Mouse (Mus musculus) left cerebral cortex, adult 2 months (tissue): ENCODE measurements around the gene Rapgef2. TPM values are rescaled to one million over a fixed set of nuclear protein-coding genes. Genes with fewer than 3 reads are reported as not detected.

ENCODE experiments used
- DNase-seq, 2 experiments: peaks; one replicate each; pipeline ENCODE4 v3.0.0; 2021 to 2022; ENCODE audit warnings: low spot score in 2 of 2, mixed read lengths in 1 of 2; ENCODE audit errors: extremely low spot score in 1 of 2
- H3K27ac ChIP-seq: fragments of 200-600 bp; 2 replicates; pipeline ENCODE4 v1.8.1; 2022
- H3K4me3 ChIP-seq: fragments of 200-600 bp; 2 replicates; pipeline ENCODE4 v1.8.1; 2022
- CTCF ChIP-seq: fragments of 200-600 bp; IDR thresholded peaks from 2 replicates; pipeline ENCODE4 v1.8.1; 2022; ENCODE audit warnings: antibody characterized with exemption, mild to moderate bottlenecking, moderate library complexity
- intact Hi-C: fragments of 180-260 bp; cut with DNase I; formaldehyde crosslinking; loops from one replicate; pipeline ENCODE4 v1.15.1; 2025
- total RNA-seq, 2 experiments: library from RNA; stranded (reverse); gene quantifications; 2 replicates each; pipeline ENCODE4 v1.2.3; 2021

The Rapgef2 gene
- total RNA-seq, 2 experiments from 2014 or later, result 122 to 130 TPM

GRCm38 (mm10) chr3:79297281-79297680 lies 11.0 kb upstream of the Rapgef2 start:
- Histone ChIP-seq H3K27ac (no peak overlapping the region), H3K4me3 (no peak overlapping the region)
- no peak for TF ChIP-seq CTCF
- intact Hi-C loops, result no loop called here
- no peak for DNase-seq

GRCm38 (mm10) chr3:79296586-79296985 lies 10.3 kb upstream of the Rapgef2 start:
- DNase-seq, result no peak
- intact Hi-C loops, result no loop called here
- TF ChIP-seq CTCF, result no peak
- H3K4me3 ChIP-seq, result no peak overlapping the region
- H3K27ac ChIP-seq, result no peak overlapping the region

GRCm38 (mm10) chr3:79296049-79296448 lies 9.7 kb upstream of the Rapgef2 start:
- Histone ChIP-seq H3K27ac (no peak overlapping the region), H3K4me3 (no peak overlapping the region)
- intact Hi-C loops, result no loop called here
- no peak for DNase-seq
- TF ChIP-seq CTCF, result peak; percentile 21; the same call in 1 of the 2 replicates

- Histone ChIP-seq H3K27ac (no peak overlapping the region), H3K4me3 (no peak overlapping the region)
- no peak for TF ChIP-seq CTCF
- DNase-seq, result no peak
- intact Hi-C loops, result no loop called here
These were observed 8.4 kb upstream of the Rapgef2 start for GRCm38 (mm10) chr3:79294701-79295100.

- DNase-seq, result no peak
- intact Hi-C loops, result no loop called here
- H3K27ac ChIP-seq, result no peak overlapping the region
- H3K4me3 ChIP-seq, result no peak overlapping the region
- no peak for TF ChIP-seq CTCF
These were observed 6.7 kb upstream of the Rapgef2 start for GRCm38 (mm10) chr3:79293023-79293422.

DNA sequence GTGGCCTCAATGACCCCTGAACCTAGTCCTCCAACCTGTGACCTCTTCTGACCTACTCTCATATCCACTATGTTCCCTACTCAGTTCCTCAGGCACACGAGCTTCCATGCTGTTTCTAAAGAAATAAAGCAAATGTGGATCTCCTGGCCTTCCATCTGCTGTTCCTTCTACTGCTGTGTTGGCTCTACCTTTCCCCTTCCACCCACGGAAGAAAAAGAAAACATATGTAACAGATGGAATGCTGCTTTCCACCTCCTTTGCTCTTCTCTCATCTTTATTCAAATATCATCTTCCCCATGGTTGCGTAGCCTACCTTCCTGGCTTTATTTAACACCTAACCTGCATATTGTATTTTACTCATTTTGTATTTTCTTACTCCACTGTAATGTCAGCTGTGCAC lies 2.7 kb upstream of the Rapgef2 start:
- no peak for TF ChIP-seq CTCF
- intact Hi-C loops, result loop anchor here (2.0 to 5.0 kb wide), 5 partner anchors 26 to 303 kb away; partner anchors contain the start of gene Ppid
- no peak for DNase-seq
- Histone ChIP-seq H3K27ac (peak overlapping the region; percentile 98; the same call in 1 of the 2 replicates), H3K4me3 (no peak overlapping the region)

- intact Hi-C loops, result loop anchor here (1.0 to 5.0 kb wide), 7 partner anchors 27 to 304 kb away; partner anchors contain the start of genes Fnip2 and Ppid
- H3K4me3 ChIP-seq, result peak overlapping the region; percentile 88
- peak in 1 of 2 experiments; percentile 19 for DNase-seq
- TF ChIP-seq CTCF, result no peak
- H3K27ac ChIP-seq, result peak overlapping the region; percentile 98
These were observed 1.6 kb upstream of the Rapgef2 start for GRCm38 (mm10) chr3:79287699-79288458.

DNA sequence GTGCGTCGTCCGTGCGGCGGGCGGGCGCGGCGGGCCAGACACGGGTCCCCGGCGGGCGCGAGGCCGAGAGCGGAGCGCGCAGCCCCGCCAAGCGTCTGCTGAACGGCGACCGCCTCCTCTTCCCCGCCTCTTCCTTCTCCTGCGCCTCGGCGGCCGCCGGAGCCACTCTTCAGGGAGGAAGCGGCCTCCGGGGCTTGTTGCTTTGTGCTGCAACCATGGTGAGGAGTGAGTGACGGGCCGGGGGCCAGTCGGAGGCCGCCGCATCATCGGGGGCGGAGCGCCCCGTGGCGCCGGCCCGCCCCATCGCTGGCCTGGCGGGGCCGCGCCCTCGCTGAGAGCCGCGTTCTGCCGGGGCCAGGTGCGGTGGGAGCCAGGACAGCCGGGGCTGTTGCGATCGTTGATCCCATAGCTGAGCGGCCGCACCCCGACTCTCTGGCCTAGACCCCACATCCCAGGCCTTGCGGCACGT lies 825 bp upstream of the Rapgef2 start:
- Histone ChIP-seq H3K4me3 (peak overlapping the region; percentile 88), H3K27ac (peak overlapping the region; percentile 98)
- TF ChIP-seq CTCF, result no peak
- intact Hi-C loops, result loop anchor here (1.0 to 5.0 kb wide), 5 partner anchors 35 to 305 kb away; partner anchors contain the start of genes Fnip2 and Ppid
- DNase-seq, result peak; percentile 95 to 97

GRCm38 (mm10) chr3:79286031-79286375 lies 314 bp downstream of the Rapgef2 start:
- Histone ChIP-seq H3K27ac (peak overlapping the region; percentile 98), H3K4me3 (peak overlapping the region; percentile 88)
- DNase-seq, result no peak
- intact Hi-C loops, result loop anchor here (1.0 to 5.0 kb wide), 5 partner anchors 34 to 306 kb away; partner anchors contain the start of genes Fnip2 and Ppid
- TF ChIP-seq CTCF, result no peak

DNA sequence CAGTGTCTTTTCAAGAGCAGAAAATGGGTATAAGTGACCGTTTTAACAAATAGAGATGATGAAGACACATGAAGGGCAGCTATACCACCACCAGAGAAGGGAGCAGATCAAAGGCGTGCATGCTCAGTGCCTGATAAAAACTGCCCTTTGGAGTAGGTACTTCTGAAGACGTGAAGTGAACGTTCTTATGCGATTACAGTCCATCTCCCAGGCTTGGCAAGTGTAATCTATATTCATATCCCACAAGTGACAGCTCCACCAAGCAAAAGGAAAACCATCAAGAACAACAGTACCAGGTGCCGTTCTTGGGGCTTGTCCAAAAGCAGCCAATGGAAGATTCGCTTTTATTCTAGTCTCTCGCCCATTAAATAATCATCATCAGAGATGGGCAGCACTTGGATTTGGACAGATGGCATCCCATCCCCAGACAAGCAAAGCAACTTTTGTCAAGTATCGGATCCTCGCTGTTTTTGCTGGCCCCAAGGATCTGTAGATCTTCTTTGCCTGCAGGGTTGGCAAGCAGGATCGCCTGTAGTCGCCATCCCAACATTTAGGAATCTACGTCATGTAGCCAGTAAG lies 1.1 kb downstream of the Rapgef2 start:
- peak in 1 of 2 experiments; percentile 37 for DNase-seq

GRCm38 (mm10) chr3:79283976-79284375 lies 2.3 kb downstream of the Rapgef2 start:
- intact Hi-C loops, result no loop called here

More for the DNA sequence above, 1.1 kb downstream of the Rapgef2 start:
- intact Hi-C loops, result loop anchor here (5.0 kb wide), 3 partner anchors 33 to 307 kb away; partner anchors contain the start of gene Ppid
- TF ChIP-seq CTCF, result no peak
- Histone ChIP-seq H3K27ac (peak overlapping the region; percentile 98; the same call in 1 of the 2 replicates), H3K4me3 (peak overlapping the region; percentile 88)

GRCm38 (mm10) chr3:79283031-79283430 lies 3.3 kb downstream of the Rapgef2 start:
- intact Hi-C loops, result no loop called here
- no peak for TF ChIP-seq CTCF
- no peak overlapping the region for H3K27ac ChIP-seq
- no peak for DNase-seq
- H3K4me3 ChIP-seq, result no peak overlapping the region

More at GRCm38 (mm10) chr3:79283976-79284375, 2.3 kb downstream of the Rapgef2 start:
- H3K27ac ChIP-seq, result no peak overlapping the region
- H3K4me3 ChIP-seq, result peak overlapping the region; percentile 88
- no peak for TF ChIP-seq CTCF
- no peak for DNase-seq
